Mouse (Mus musculus): ENCODE data around the gene Lrrc8c. TPM values are rescaled to one million over a fixed set of nuclear protein-coding genes. Genes with fewer than 3 reads are reported as not detected.

The Lrrc8c gene
- total RNA-seq, 1 experiment = 9.4 TPM

GRCm38 (mm10) chr5:105651561-105651991 is 132.4 kb downstream of the Lrrc8c start:
- no peak overlapping the region for H3K27ac ChIP-seq (ENCODE audit: insufficient read depth, low read depth, low read length, poor library complexity, severe bottlenecking)
- in situ Hi-C loops (cut with MboI; ENCODE audit: low sequenced_read_pairs in 2 of 2, unreplicated experiment in 2 of 2) = loop anchor here in 1 of 2 experiments (5.0 kb wide), 1 partner anchor 244 kb away; no protein-coding TSS in a partner anchor

DNA sequence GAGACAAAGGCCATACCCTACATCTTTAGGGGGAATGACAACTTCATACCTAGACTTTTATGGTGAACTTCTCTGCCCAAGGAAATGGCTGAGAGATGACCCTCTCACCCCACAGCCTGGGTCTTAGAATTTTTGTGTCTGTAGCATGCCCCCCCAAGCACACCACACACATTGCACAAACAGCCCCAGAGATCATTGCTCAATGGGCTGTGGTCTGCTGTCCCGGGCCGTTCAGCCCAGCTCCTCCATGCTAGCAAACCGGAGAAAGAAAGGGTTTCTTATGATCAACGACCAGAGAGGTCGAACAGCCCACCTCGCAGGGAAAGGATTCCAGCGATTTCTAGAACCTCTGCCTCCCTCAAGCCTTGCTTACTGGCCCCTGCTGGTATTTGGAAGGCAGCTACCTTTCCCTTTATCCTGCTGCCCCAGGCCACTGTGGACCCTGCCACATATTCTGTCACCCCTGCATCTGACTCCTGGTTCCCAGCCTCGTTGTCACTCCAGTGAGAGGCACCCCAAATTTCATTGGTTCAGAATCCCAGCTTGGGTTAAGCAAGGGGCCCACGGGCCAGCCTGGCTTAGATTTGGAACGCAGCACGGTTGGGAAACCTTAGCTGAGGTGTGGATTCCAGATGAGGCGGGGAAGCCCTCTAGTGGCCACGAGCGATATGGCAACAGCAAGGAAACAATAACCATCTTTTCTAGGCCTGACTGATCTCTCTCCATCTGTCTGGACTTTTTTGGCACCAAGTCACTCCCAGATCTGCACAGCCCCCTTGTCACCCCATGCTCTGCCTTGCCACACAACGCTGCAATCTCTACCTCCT is 135.3 kb downstream of the Lrrc8c start:
- Histone ChIP-seq H3K36me3 (ENCODE audit: control insufficient read depth, insufficient read depth, low read length, poor library complexity, severe bottlenecking) (no peaks in the 10 kb centered on the region), H3K9me3 (ENCODE audit: control insufficient read depth, insufficient read depth, low read depth, low read length) (no peaks in the 10 kb centered on the region), H3K27ac (ENCODE audit: insufficient read depth, low read depth, low read length, poor library complexity, severe bottlenecking) (no peak overlapping the region), H3K4me3 (ENCODE audit: insufficient read depth in 1 of 2, low read depth in 1 of 2, low read length in 2 of 2, poor library complexity in 1 of 2, severe bottlenecking in 1 of 2) (no peak overlapping the region), H3K9ac (ENCODE audit: insufficient read depth, low read depth, low read length, poor library complexity, severe bottlenecking) (no peak overlapping the region), H3K4me1 (ENCODE audit: control insufficient read depth in 2 of 2, insufficient read depth in 2 of 2, low read length in 2 of 2, poor library complexity in 1 of 2) (peaks cover 0 to 3% of the 10 kb centered on the region in 2 experiments; a peak in 2 of 4 replicates)
- in situ Hi-C loops (cut with MboI; ENCODE audit: low sequenced_read_pairs in 2 of 2, unreplicated experiment in 2 of 2) = loop anchor here in 1 of 2 experiments (5.0 kb wide), 1 partner anchor 247 kb away; no protein-coding TSS in a partner anchor
- TF ChIP-seq ZC3H11A (IDR thresholded peaks at IDR 0.05; ENCODE audit: borderline replicate concordance, low read depth, low read length) = peak; percentile 27; the same call in 1 of the 2 replicates
- TF ChIP-seq MAFK (IDR thresholded peaks at IDR 0.05; ENCODE audit: insufficient read depth, low read depth, low read length) = no peak
- DNase-seq (ENCODE audit: low read depth, low spot score) = peak; percentile 72

More at GRCm38 (mm10) chr5:105651561-105651991, 132.4 kb downstream of the Lrrc8c start:
- DNase-seq (ENCODE audit: low read depth, low spot score) = no peak
- H3K9me3 ChIP-seq (ENCODE audit: control insufficient read depth, insufficient read depth, low read depth, low read length) = no peaks in the 10 kb centered on the region
- peaks cover 0 to 6% of the 10 kb centered on the region in 2 experiments; a peak in 2 of 4 replicates for H3K4me1 ChIP-seq (ENCODE audit: control insufficient read depth in 2 of 2, insufficient read depth in 2 of 2, low read length in 2 of 2, poor library complexity in 1 of 2)
- TF ChIP-seq ZC3H11A (IDR thresholded peaks at IDR 0.05; ENCODE audit: borderline replicate concordance, low read depth, low read length) = no peak
- TF ChIP-seq CHD2 (IDR thresholded peaks at IDR 0.05; ENCODE audit: low read depth, low read length) = no peak
- no peak for TF ChIP-seq HCFC1 (IDR thresholded peaks at IDR 0.05; ENCODE audit: borderline replicate concordance, insufficient read depth, low read length)
- no peak for TF ChIP-seq MAFK (IDR thresholded peaks at IDR 0.05; ENCODE audit: insufficient read depth, low read depth, low read length)
- TF ChIP-seq ZNF384 (IDR thresholded peaks at IDR 0.05; ENCODE audit: low read depth, low read length) = no peak
- no peaks in the 10 kb centered on the region for H3K36me3 ChIP-seq (ENCODE audit: control insufficient read depth, insufficient read depth, low read length, poor library complexity, severe bottlenecking)
- H3K9ac ChIP-seq (ENCODE audit: insufficient read depth, low read depth, low read length, poor library complexity, severe bottlenecking) = peak overlapping the region; percentile 10; the same call in 1 of the 2 replicates
- peak overlapping the region in 1 of 2 experiments; percentile 9; a peak in 1 of 4 replicates for H3K4me3 ChIP-seq (ENCODE audit: insufficient read depth in 1 of 2, low read depth in 1 of 2, low read length in 2 of 2, poor library complexity in 1 of 2, severe bottlenecking in 1 of 2)

DNA sequence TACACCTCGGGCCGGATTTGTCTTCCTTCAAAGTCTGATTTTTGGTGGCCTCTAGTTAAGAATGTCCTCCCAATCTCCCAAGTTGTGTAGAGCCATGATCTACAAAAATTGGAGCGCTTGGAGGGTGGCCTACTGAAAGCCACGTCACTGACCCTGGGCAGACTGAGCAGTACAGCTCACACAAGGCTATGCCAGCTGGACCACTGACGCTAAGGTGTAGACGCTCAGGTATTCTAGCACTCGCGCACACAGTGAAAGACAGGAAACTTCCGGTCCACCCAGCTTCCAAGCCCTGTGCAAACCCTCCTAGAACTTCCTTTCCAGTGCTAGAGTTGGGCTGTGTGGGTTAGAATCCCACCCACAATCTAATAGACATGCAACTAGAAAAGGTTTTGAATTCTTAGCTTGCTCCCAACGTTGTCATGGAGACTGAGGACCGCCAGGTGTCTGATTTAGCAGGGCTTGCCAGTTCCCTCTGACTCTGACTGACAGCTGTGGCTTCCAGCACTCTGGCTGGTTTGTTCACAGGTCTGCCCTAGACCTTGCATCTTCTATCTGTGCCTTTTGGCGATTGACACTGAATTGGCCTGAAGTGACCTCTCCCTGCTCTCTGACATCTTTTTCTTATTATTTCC is 136.0 kb downstream of the Lrrc8c start:
- Histone ChIP-seq H3K4me3 (ENCODE audit: insufficient read depth in 1 of 2, low read depth in 1 of 2, low read length in 2 of 2, poor library complexity in 1 of 2, severe bottlenecking in 1 of 2) (no peak overlapping the region), H3K9me3 (ENCODE audit: control insufficient read depth, insufficient read depth, low read depth, low read length) (no peaks in the 10 kb centered on the region), H3K27ac (ENCODE audit: insufficient read depth, low read depth, low read length, poor library complexity, severe bottlenecking) (no peak overlapping the region), H3K36me3 (ENCODE audit: control insufficient read depth, insufficient read depth, low read length, poor library complexity, severe bottlenecking) (no peaks in the 10 kb centered on the region), H3K9ac (ENCODE audit: insufficient read depth, low read depth, low read length, poor library complexity, severe bottlenecking) (no peak overlapping the region), H3K4me1 (ENCODE audit: control insufficient read depth in 2 of 2, insufficient read depth in 2 of 2, low read length in 2 of 2, poor library complexity in 1 of 2) (peaks cover 0 to 3% of the 10 kb centered on the region in 2 experiments; a peak in 2 of 4 replicates)
- TF ChIP-seq MAFK (IDR thresholded peaks at IDR 0.05; ENCODE audit: insufficient read depth, low read depth, low read length) (no peak), HCFC1 (IDR thresholded peaks at IDR 0.05; ENCODE audit: borderline replicate concordance, insufficient read depth, low read length) (no peak), CHD2 (IDR thresholded peaks at IDR 0.05; ENCODE audit: low read depth, low read length) (no peak), ZNF384 (IDR thresholded peaks at IDR 0.05; ENCODE audit: low read depth, low read length) (no peak), ZC3H11A (IDR thresholded peaks at IDR 0.05; ENCODE audit: borderline replicate concordance, low read depth, low read length) (no peak)
- in situ Hi-C loops (cut with MboI; ENCODE audit: low sequenced_read_pairs in 2 of 2, unreplicated experiment in 2 of 2) = no loop called here
- DNase-seq (ENCODE audit: low read depth, low spot score) = no peak

- H3K4me1 ChIP-seq (ENCODE audit: control insufficient read depth in 2 of 2, insufficient read depth in 2 of 2, low read length in 2 of 2, poor library complexity in 1 of 2) = no peaks in the 10 kb centered on the region
- no peak overlapping the region for H3K27ac ChIP-seq (ENCODE audit: insufficient read depth, low read depth, low read length, poor library complexity, severe bottlenecking)
- DNase-seq (ENCODE audit: low read depth, low spot score) = no peak
- no peak overlapping the region for H3K9ac ChIP-seq (ENCODE audit: insufficient read depth, low read depth, low read length, poor library complexity, severe bottlenecking)
- no peak overlapping the region for H3K4me3 ChIP-seq (ENCODE audit: insufficient read depth in 1 of 2, low read depth in 1 of 2, low read length in 2 of 2, poor library complexity in 1 of 2, severe bottlenecking in 1 of 2)
- no peaks in the 10 kb centered on the region for H3K36me3 ChIP-seq (ENCODE audit: control insufficient read depth, insufficient read depth, low read length, poor library complexity, severe bottlenecking)
- in situ Hi-C loops (cut with MboI; ENCODE audit: low sequenced_read_pairs in 2 of 2, unreplicated experiment in 2 of 2) = no loop called here
- H3K9me3 ChIP-seq (ENCODE audit: control insufficient read depth, insufficient read depth, low read depth, low read length) = no peaks in the 10 kb centered on the region
- no peak for TF ChIP-seq MAFK (IDR thresholded peaks at IDR 0.05; ENCODE audit: insufficient read depth, low read depth, low read length)
- TF ChIP-seq HCFC1 (IDR thresholded peaks at IDR 0.05; ENCODE audit: borderline replicate concordance, insufficient read depth, low read length) = no peak
- TF ChIP-seq ZNF384 (IDR thresholded peaks at IDR 0.05; ENCODE audit: low read depth, low read length) = no peak
- no peak for TF ChIP-seq CHD2 (IDR thresholded peaks at IDR 0.05; ENCODE audit: low read depth, low read length)
- TF ChIP-seq ZC3H11A (IDR thresholded peaks at IDR 0.05; ENCODE audit: borderline replicate concordance, low read depth, low read length) = no peak
These were observed 142.7 kb downstream of the Lrrc8c start for GRCm38 (mm10) chr5:105661894-105662293.

Other genes starting within 250 kb of the Lrrc8c start
- not detected in 2 replicates for gene Gm43302, start 225.7 kb upstream of the Lrrc8c start, total RNA-seq (2012; rRNA removed)
- gene Gbp6, start 225.7 kb upstream of the Lrrc8c start, total RNA-seq (2012; rRNA removed) = 0.11 TPM in 1 of 2 replicates, not detected in the other
- gene Lrrc8b, start 103.6 kb upstream of the Lrrc8c start, total RNA-seq (2012; rRNA removed) = 3.4 and 4.1 TPM in 2 replicates
- 23.2 and 40.5 TPM in 2 replicates for gene Lrrc8d, start 180.6 kb downstream of the Lrrc8c start, total RNA-seq (2012; rRNA removed)